Mouse (Mus musculus) heart, postnatal 14 days (tissue): ENCODE data around the gene Gm10775. TPM values are rescaled to one million over a fixed set of nuclear protein-coding genes. Genes with fewer than 3 reads are reported as not detected.

Experiments
- total RNA-seq, 2 experiments: library from RNA; stranded (reverse); gene quantifications; 2 replicates each; pipeline ENCODE4 v1.2.3; 2021

Gm10775 gene
- total RNA-seq, 2 experiments from 2014 or later: not detected

Other genes with a start within 250 kb of the Gm10775 start
- not detected for gene Spata31d1c, start 226.5 kb upstream of the Gm10775 start, total RNA-seq
- not detected for gene Prss47, start 206.8 kb upstream of the Gm10775 start, total RNA-seq
- 10 to 100 TPM; 22.5 to 24.7 TPM for gene Mfsd14b, start 146.6 kb upstream of the Gm10775 start, total RNA-seq
- gene Olfr465-ps1, start 121.5 kb upstream of the Gm10775 start, total RNA-seq: not detected
- not detected for gene Olfr466, start 109.3 kb upstream of the Gm10775 start, total RNA-seq
- gene Nlrp4f, start 53.6 kb upstream of the Gm10775 start, total RNA-seq: not detected
- gene Zfp369, start 19.3 kb downstream of the Gm10775 start, total RNA-seq: 10 to 100 TPM; 24.7 to 27.5 TPM